Mouse (Mus musculus): ENCODE data around the gene Eif2b2.

- TF ChIP-seq GATA1 (IDR thresholded peaks at IDR 0.05; ENCODE audit: borderline replicate concordance, low read length) = no peak
- no peak for TF ChIP-seq FLI1 (IDR thresholded peaks at IDR 0.05; ENCODE audit: low read length)
Observed at GRCm38 (mm10) chr12:85170948-85171307, 48.4 kb upstream of the Eif2b2 start.

Data from megakaryocyte, embryonic 14.5 days (primary cell).